In genomic region chr8:108910843-108911242, GRCm38 (mm10) we compare ENCODE assay signal across 8 mouse cellular contexts.
DNase-seq lines count a peak whose midpoint lies in the region; ATAC-seq lines count a peak whose summit lies in the region.

No protein-coding gene starts in this region.

- no peak overlapping the region; the same call in 1 of the 2 replicates for H3K4me2 ChIP-seq in heart, embryonic 11.5 days
- H3K4me2 ChIP-seq in liver, embryonic 12.5 days: no peak overlapping the region
- H3K4me2 ChIP-seq in kidney, embryonic 16.5 days (replicated peaks; ENCODE audit: low read depth, low read length): no peak overlapping the region

- ATAC-seq in heart, embryonic 11.5 days (replicated peaks; ENCODE audit: insufficient number of reproducible peaks, low FRiP score, low TSS enrichment): no peak
- no peak for ATAC-seq in liver, embryonic 12.5 days
- ATAC-seq in kidney, embryonic 16.5 days (ENCODE audit: low FRiP score, low TSS enrichment): no peak

- H3K9me3 ChIP-seq in heart, embryonic 11.5 days (replicated peaks; ENCODE audit: control insufficient read depth, low read length): no peaks in the 10 kb centered on the region
- no peaks in the 10 kb centered on the region for H3K9me3 ChIP-seq in liver, embryonic 12.5 days (replicated peaks)
- H3K9me3 ChIP-seq in kidney, embryonic 16.5 days (ENCODE audit: low read length): no peaks in the 10 kb centered on the region

- no peak overlapping the region for H3K4me3 ChIP-seq in heart, embryonic 11.5 days (ENCODE audit: low read depth, low read length)
- no peak overlapping the region for H3K4me3 ChIP-seq in liver, embryonic 12.5 days
- no peak overlapping the region for H3K4me3 ChIP-seq in kidney, embryonic 16.5 days (ENCODE audit: low read length)

- peak overlapping the region; percentile 50 for H3K27ac ChIP-seq in heart, embryonic 11.5 days (ENCODE audit: low read depth, low read length)
- H3K27ac ChIP-seq in liver, embryonic 12.5 days: peak overlapping the region; percentile 36; the same call in 1 of the 2 replicates
- no peak overlapping the region for H3K27ac ChIP-seq in kidney, embryonic 16.5 days (ENCODE audit: low read length)

- 46% methylated on average over 12 of the region's 12 CpGs for WGBS in heart, embryonic 11.5 days (ENCODE audit: insufficient replicate concordance)
- 58% methylated on average over 12 of the region's 12 CpGs for WGBS in liver, embryonic 12.5 days (ENCODE audit: insufficient replicate concordance)
- 79% methylated on average over 12 of the region's 12 CpGs for WGBS in kidney, embryonic 16.5 days

- H3K36me3 ChIP-seq in heart, embryonic 11.5 days (ENCODE audit: control insufficient read depth, insufficient read depth, low read length): no peaks in the 10 kb centered on the region
- H3K36me3 ChIP-seq in liver, embryonic 12.5 days: no peaks in the 10 kb centered on the region
- no peaks in the 10 kb centered on the region for H3K36me3 ChIP-seq in kidney, embryonic 16.5 days (ENCODE audit: insufficient read depth, low read length)

- H3K4me1 ChIP-seq in heart, embryonic 11.5 days (ENCODE audit: control insufficient read depth, insufficient read depth, low read length): peaks cover 11% of the 10 kb centered on the region
- H3K4me1 ChIP-seq in liver, embryonic 12.5 days: peaks cover 13% of the 10 kb centered on the region; the same call in 1 of the 2 replicates
- H3K4me1 ChIP-seq in kidney, embryonic 16.5 days (ENCODE audit: insufficient read depth, low read length): 0 out of 2 replicates have a peak, but pooled peaks cover 8% of the 10 kb centered on the region

- peak; percentile 41 for DNase-seq in adrenal gland, postnatal 10 days
- no peak for DNase-seq in adrenal gland, postnatal 4 days (ENCODE audit: low spot score in 2 of 2)
- peak; percentile 27 for DNase-seq in 3T3-L1 (ENCODE audit: low read depth, low spot score)
- no peak for DNase-seq in retina, postnatal 1 day
- DNase-seq in cerebellum, adult 18-20 months: no peak

- no peak overlapping the region for H3K9ac ChIP-seq in heart, embryonic 11.5 days (ENCODE audit: low read depth, low read length)
- H3K9ac ChIP-seq in liver, embryonic 12.5 days: no peak overlapping the region
- H3K9ac ChIP-seq in kidney, embryonic 16.5 days (replicated peaks; ENCODE audit: low read length): no peak overlapping the region

- H3K27me3 ChIP-seq in heart, embryonic 11.5 days (ENCODE audit: control insufficient read depth, insufficient read depth, low read length): no peaks in the 10 kb centered on the region
- no peaks in the 10 kb centered on the region for H3K27me3 ChIP-seq in liver, embryonic 12.5 days (replicated peaks)
- H3K27me3 ChIP-seq in kidney, embryonic 16.5 days (ENCODE audit: insufficient read depth, low read length): no peaks in the 10 kb centered on the region

Comparison
In these comparisons a context has a peak if more than half of its experiments do, and no peak if none do; other contexts are left out.
1. DNase-seq: peak in adrenal gland, postnatal 10 days (single experiment) and 3T3-L1 (single experiment); none in adrenal gland, postnatal 4 days (0 of 2), retina, postnatal 1 day (single experiment) and cerebellum, adult 18-20 months (0 of 2).